Mouse (Mus musculus) hindbrain, embryonic 16.5 days (tissue): ENCODE measurements at regions not wholly inside any gene's neighbourhood (a gene's known extent, or its start where the extent isn't known, plus 50 kb on each side); places are given as distances from the start of the nearest gene placed in this dataset.

Experiments
- ATAC-seq: fragments of 200-750 bp; cut with Nextera tagmentation; 2 replicates; pipeline ENCODE4 v1.8.0; 2017; ENCODE audit warnings: moderate TSS enrichment, moderate library complexity
- H3K27ac ChIP-seq: fragments of 300-500 bp; sonication (generic); 2 replicates; pipeline ENCODE4 v1.5.1; 2014; ENCODE audit warnings: low read depth, mild to moderate bottlenecking, control low read depth, low read length, moderate library complexity
- H3K27me3 ChIP-seq: fragments of 300-500 bp; sonication (generic); replicated peaks from 2 replicates; pipeline ENCODE4 v1.6.1; 2014; ENCODE audit warnings: low read length; ENCODE audit not compliant: control insufficient read depth, insufficient read depth
- H3K36me3 ChIP-seq: fragments of 300-500 bp; sonication (generic); 2 replicates; pipeline ENCODE4 v1.6.1; 2014; ENCODE audit warnings: mild to moderate bottlenecking, low read length, moderate library complexity, mixed read lengths; ENCODE audit not compliant: control insufficient read depth, insufficient read depth
- H3K4me1 ChIP-seq: fragments of 300-500 bp; sonication (generic); 2 replicates; pipeline ENCODE4 v1.6.1; 2014; ENCODE audit warnings: low read depth, low read length; ENCODE audit not compliant: control insufficient read depth, insufficient read depth
- H3K4me2 ChIP-seq: fragments of 300-500 bp; sonication (generic); 2 replicates; pipeline ENCODE4 v1.6.1; 2014; ENCODE audit warnings: mild to moderate bottlenecking, low read length, control low read depth, moderate library complexity
- H3K4me3 ChIP-seq: fragments of 300-500 bp; sonication (generic); 2 replicates; pipeline ENCODE4 v1.5.1; 2014; ENCODE audit warnings: mild to moderate bottlenecking, low read length, control low read depth, moderate library complexity
- H3K9ac ChIP-seq: fragments of 300-500 bp; sonication (generic); 2 replicates; pipeline ENCODE4 v1.6.1; 2014; ENCODE audit warnings: low read depth, mild to moderate bottlenecking, control low read depth, low read length, moderate library complexity
- H3K9me3 ChIP-seq: fragments of 300-500 bp; sonication (generic); 2 replicates; pipeline ENCODE4 v1.6.1; 2014; ENCODE audit warnings: mild to moderate bottlenecking, low read length, moderate library complexity; ENCODE audit not compliant: control insufficient read depth
- WGBS: fragments of 180-500 bp; shearing (Covaris S2); extraction: QIAGEN DNeasy Blood & Tissue Kit; methylation state at CpG from one replicate; pipeline ENCODE4 v1.1.7; 2014; 5-methylcytosine and 5-hydroxymethylcytosine counted together

DNA sequence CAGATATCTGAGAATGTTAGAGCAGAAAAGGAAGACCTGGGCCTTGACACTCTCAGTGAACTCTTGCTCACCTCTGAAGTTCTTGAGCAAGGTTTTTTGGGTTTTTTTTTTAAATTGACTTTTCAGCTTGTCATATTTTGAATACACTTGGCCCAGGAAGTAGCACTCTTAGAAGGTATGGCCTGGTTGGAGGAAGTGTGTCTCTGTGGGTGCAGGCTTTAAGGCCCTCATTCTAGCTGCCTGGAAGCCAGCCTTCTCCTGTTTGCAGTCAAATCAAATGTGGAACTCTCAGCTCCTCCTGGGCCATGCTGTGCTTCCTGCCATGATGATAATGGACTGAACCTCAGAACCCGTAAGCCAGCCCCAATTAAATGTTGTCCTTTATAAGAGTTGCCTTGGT lies 195.9 kb upstream of the Zmiz1 start:
- Histone ChIP-seq H3K4me3 (no peak overlapping the region), H3K9ac (no peak overlapping the region), H3K4me1 (peaks cover 10% of the 10 kb centered on the region), H3K9me3 (no peaks in the 10 kb centered on the region), H3K4me2 (no peak overlapping the region), H3K27ac (no peak overlapping the region), H3K27me3 (no peaks in the 10 kb centered on the region), H3K36me3 (no peaks in the 10 kb centered on the region)
- no peak for ATAC-seq
- WGBS, result 81% methylated on average over 1 of the region's 1 CpGs

DNA sequence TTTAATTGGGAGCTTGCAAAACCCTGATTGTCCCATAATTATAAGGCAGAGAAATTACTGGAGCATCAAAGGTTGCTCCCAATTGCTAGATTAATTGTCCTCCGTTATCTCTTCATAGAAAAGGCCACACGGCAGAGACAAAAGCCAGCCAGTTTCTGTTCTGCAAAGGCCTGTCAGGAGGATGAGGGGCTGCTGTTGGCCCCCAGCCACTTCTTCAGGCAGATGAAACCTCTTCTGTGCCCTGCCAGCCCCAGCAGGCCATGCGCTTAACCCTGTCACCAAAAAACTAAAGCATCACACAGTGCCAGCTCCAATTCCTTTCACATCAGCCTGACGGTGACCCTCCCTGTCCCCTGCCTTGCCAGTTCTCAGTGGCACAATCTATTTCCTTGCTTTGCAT lies 192.1 kb upstream of the Zmiz1 start:
- Histone ChIP-seq H3K4me3 (no peak overlapping the region), H3K4me2 (no peak overlapping the region), H3K36me3 (no peaks in the 10 kb centered on the region), H3K9me3 (no peaks in the 10 kb centered on the region), H3K27ac (no peak overlapping the region), H3K27me3 (no peaks in the 10 kb centered on the region), H3K9ac (no peak overlapping the region), H3K4me1 (peaks cover 12% of the 10 kb centered on the region)
- ATAC-seq, result no peak
- 31% methylated on average over 4 of the region's 4 CpGs for WGBS

DNA sequence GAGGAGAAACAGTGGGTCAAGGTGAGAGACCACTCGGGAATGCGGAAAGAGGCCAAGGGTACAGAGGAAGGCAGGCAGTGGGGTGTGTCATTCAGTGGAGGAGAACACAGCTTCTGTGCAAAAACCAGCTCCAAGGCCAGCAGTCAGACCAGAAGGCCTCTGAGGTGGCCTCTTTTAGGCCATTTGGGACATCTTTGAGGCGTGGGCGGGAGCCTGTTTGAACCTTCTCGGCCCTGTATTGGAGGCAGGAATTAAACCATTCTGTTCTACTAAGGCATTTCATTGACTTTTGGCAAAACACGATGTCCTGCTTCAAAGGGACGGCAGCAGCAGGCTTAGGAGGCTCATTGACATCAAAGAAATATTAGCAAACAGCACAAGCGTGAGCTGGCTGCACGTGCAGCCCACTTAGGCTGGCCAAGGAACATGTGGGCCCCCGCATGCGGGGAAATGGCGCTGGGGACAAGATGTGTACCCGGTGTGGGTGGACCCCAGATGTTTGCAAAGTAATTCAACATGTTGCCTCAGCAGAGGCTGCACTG lies 190.8 kb upstream of the Zmiz1 start:
- H3K27me3 ChIP-seq, result no peaks in the 10 kb centered on the region
- no peaks in the 10 kb centered on the region for H3K36me3 ChIP-seq
- H3K4me2 ChIP-seq, result no peak overlapping the region
- no peaks in the 10 kb centered on the region for H3K9me3 ChIP-seq
- ATAC-seq, result no peak
- no peak overlapping the region for H3K27ac ChIP-seq
- no peak overlapping the region for H3K4me3 ChIP-seq
- peaks cover 12% of the 10 kb centered on the region for H3K4me1 ChIP-seq
- 65% methylated on average over 13 of the region's 13 CpGs for WGBS
- no peak overlapping the region for H3K9ac ChIP-seq

DNA sequence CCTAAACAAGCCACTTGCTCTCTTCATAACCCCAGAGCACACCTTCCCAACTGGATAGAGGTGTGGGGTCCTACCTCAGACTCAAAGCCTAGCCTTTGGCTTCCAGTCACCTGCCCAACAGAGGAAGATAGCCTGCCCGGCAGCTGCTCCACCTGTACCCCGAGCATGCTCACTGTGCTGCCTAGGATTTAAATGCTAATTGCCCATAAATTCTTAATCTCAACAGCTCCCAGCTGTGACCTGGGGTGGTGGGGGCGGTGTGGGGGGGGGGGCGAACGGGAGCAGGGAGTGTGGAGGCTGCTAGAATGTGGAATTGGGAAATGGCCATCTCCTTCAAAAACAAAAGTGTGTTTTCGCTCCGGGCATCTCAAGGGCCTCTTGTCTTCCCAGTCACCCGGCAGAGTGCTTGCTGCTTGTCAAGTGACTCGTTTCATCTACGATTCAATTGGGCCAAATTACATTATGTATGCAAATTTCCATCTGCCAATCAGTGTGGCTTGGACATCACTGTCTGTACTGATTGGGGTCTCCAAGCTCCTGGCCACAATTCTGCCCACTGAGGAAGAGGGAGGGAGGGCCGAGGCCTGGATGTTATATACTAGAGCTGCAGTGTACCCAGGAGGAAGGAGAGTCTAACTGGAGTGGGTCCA lies 188.6 kb upstream of the Zmiz1 start:
- 0 out of 2 replicates have a peak, but pooled peaks have one; percentile 43 for ATAC-seq
- 24% methylated on average over 11 of the region's 11 CpGs for WGBS
- H3K9me3 ChIP-seq, result no peaks in the 10 kb centered on the region
- no peak overlapping the region for H3K9ac ChIP-seq
- no peak overlapping the region for H3K4me2 ChIP-seq
- H3K36me3 ChIP-seq, result no peaks in the 10 kb centered on the region
- H3K27me3 ChIP-seq, result no peaks in the 10 kb centered on the region
- H3K4me3 ChIP-seq, result no peak overlapping the region
- peaks cover 12% of the 10 kb centered on the region for H3K4me1 ChIP-seq
- no peak overlapping the region for H3K27ac ChIP-seq

DNA sequence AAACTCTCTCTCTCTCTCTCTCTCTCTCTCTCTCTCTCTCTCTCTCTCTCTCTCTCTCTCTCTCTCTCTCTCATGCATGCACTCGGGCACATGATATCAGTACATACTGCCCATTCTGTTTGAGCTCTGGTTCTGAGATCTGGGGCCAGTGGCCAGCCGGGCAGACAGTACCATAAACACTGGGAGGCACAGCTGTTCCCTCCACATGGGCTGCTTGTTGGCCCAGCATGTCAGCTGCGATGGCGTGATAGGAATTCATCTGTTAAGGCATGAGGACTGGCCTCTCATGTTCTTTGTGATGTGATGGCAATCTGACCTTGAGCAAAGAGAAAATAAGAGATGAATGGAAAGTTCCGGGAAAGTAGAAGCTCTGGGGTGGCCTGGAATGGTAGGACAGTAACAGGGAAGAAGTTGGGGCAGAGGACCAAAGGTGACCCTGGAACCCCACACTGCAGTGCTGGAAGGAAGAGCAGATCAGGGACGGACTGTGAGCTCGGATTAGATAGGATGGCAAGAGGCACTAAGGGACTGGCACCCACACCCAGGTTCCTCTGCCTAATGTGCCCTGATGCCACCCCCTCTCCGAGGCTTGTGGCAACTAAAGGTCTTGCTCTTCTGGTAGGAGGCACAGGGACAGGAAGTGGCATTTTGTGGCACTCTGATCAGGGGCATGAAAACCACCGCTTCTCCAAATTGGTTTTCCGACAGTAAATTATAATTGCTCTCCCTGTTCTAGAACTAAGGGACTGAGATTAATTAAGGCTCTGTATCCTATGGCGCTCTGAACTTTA lies 186.4 kb upstream of the Zmiz1 start:
- no peak for ATAC-seq
- Histone ChIP-seq H3K4me3 (no peak overlapping the region), H3K27me3 (no peaks in the 10 kb centered on the region), H3K36me3 (no peaks in the 10 kb centered on the region), H3K9me3 (no peaks in the 10 kb centered on the region), H3K4me1 (peaks cover 2% of the 10 kb centered on the region; the same call in 1 of the 2 replicates), H3K9ac (no peak overlapping the region), H3K4me2 (no peak overlapping the region), H3K27ac (no peak overlapping the region)
- WGBS, result 65% methylated on average over 11 of the region's 11 CpGs

DNA sequence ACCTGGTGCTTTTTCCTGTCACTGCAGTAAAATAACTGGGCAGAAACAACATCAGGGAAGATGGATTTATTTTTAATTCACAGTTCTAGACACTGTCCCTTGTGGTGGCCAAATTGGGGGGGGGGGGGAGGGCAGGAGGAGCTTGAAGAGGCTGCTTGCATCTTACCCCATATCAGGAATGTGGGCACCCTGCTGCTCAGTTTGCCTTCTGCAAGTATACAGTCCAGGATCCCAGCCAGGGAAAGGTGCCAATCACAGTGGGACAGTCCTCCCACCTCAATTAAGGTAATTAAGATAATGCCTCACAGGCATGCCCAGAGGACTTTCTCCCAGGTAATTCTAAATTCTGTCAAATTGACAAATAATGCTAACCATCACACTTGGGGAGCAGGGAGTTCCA lies 179.2 kb upstream of the Zmiz1 start:
- no peak overlapping the region for H3K4me2 ChIP-seq
- H3K27me3 ChIP-seq, result no peaks in the 10 kb centered on the region
- no peak overlapping the region for H3K27ac ChIP-seq
- H3K9ac ChIP-seq, result no peak overlapping the region
- H3K4me1 ChIP-seq, result peaks cover 5% of the 10 kb centered on the region
- no peaks in the 10 kb centered on the region for H3K9me3 ChIP-seq
- no peak overlapping the region for H3K4me3 ChIP-seq
- H3K36me3 ChIP-seq, result no peaks in the 10 kb centered on the region
- ATAC-seq, result no peak

DNA sequence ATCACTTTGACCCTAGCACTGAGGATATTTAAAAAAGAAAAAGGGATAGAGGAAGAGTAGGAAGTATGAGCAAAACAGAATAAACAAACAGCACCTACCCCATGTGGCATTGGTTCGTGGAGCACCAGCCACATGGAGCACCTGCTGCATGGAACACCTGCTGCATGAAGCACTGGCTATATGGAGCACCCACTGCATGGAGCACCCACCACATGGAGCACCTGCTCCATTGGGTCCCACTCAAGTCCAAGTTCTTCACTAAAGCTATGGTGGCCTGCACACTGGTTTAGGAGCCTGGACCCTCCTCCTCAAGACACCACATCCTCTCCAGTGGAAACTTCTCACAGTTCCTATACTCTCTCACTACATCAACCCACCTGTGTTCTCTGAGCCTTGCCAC lies 166.4 kb upstream of the Zmiz1 start:
- WGBS, result 64% methylated on average over 1 of the region's 1 CpGs

DNA sequence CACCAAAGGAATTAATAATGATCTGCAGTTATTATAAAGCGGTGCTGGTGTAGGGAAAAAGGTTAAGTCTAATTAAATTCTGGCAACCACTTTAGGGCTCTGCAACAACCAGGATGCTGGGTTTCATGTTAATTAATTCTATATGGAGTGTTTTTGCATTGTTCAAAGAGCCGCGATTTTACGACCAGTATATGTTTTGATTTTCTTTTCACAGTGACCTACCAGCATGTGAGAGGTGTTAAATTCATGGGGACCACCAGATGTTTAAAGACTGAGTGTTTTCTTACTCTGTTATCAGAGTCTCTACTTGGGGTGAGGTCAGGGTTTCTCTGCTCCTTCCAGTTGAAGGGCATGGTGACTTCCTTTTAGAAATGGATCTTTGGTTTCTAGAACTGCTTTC lies 164.8 kb upstream of the Zmiz1 start:
- 58% methylated on average over 4 of the region's 4 CpGs for WGBS
- Histone ChIP-seq H3K27ac (no peak overlapping the region), H3K27me3 (no peaks in the 10 kb centered on the region; the same call in 1 of the 2 replicates), H3K9ac (no peak overlapping the region), H3K9me3 (no peaks in the 10 kb centered on the region), H3K4me2 (no peak overlapping the region), H3K36me3 (no peaks in the 10 kb centered on the region), H3K4me3 (no peak overlapping the region), H3K4me1 (no peaks in the 10 kb centered on the region)
- ATAC-seq, result no peak

More for the DNA sequence above, 166.4 kb upstream of the Zmiz1 start:
- no peaks in the 10 kb centered on the region for H3K9me3 ChIP-seq
- H3K4me3 ChIP-seq, result no peak overlapping the region
- H3K4me1 ChIP-seq, result no peaks in the 10 kb centered on the region
- no peaks in the 10 kb centered on the region; the same call in 1 of the 2 replicates for H3K27me3 ChIP-seq
- no peak overlapping the region for H3K9ac ChIP-seq
- no peak overlapping the region for H3K4me2 ChIP-seq
- H3K27ac ChIP-seq, result no peak overlapping the region
- no peaks in the 10 kb centered on the region for H3K36me3 ChIP-seq
- ATAC-seq, result no peak

DNA sequence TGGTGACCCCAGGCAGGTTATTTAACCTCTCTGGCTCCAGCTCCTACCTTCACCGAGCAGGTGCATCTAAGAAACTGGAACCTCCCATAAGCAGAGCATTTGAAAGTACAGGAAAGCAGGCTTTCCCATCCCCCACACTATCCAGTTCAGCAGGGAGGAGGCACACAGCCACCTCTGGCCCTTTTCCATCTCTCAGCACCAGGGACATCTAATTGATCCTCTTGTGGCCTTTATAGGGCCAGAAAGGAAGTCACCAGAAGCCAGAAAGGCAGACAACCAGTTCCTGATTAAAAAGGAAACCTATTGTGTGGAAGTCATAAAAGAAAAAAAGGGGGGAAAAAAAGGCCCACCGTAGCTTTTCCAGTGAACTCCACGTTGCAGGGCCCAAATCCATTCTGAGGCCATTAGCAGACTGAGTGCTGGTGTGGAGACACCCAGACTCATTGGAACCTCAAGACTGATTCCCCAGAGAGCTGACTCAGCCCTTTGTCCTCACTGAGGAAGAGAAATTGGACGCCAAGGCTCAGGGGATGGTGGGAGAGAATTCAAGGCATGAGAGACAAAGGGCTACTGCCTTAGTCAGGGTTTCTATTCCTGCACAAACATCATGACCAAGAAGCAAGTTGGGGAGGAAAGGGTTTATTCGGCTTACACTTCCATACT lies 163.2 kb upstream of the Zmiz1 start:
- Histone ChIP-seq H3K9ac (no peak overlapping the region), H3K4me2 (no peak overlapping the region), H3K27me3 (no peaks in the 10 kb centered on the region; the same call in 1 of the 2 replicates), H3K27ac (no peak overlapping the region), H3K9me3 (no peaks in the 10 kb centered on the region), H3K4me1 (no peaks in the 10 kb centered on the region), H3K4me3 (no peak overlapping the region), H3K36me3 (no peaks in the 10 kb centered on the region)
- no peak for ATAC-seq
- WGBS, result 48% methylated on average over 5 of the region's 5 CpGs
